Mouse (Mus musculus) G1E (cell line): ENCODE data around the gene Slc22a23. TPM values are rescaled to one million over a fixed set of nuclear protein-coding genes. Genes with fewer than 3 reads are reported as not detected.

Source experiments
- ATAC-seq: 2 replicates; pipeline ENCODE4 v1.8.0; 2016; ENCODE audit warnings: mild to moderate bottlenecking; ENCODE audit not compliant: insufficient number of reproducible peaks, poor library complexity, low FRiP score, severe bottlenecking; ENCODE audit errors: extremely low read depth
- DNase-seq: peaks from one replicate; pipeline ENCODE4 v3.0.0; 2012; ENCODE audit warnings: low spot score
- H3K27me3 ChIP-seq: 2 replicates; pipeline ENCODE4 v1.6.1; 2012; ENCODE audit warnings: mild to moderate bottlenecking, low read length, inconsistent platforms; ENCODE audit not compliant: insufficient read depth
- H3K36me3 ChIP-seq: replicated peaks from 2 replicates; pipeline ENCODE3; 2012; ENCODE audit warnings: mild to moderate bottlenecking, inconsistent platforms
- H3K4me1 ChIP-seq: 2 replicates; pipeline ENCODE4 v1.6.1; 2012; ENCODE audit warnings: low read depth, low read length, inconsistent platforms, mixed read lengths; ENCODE audit not compliant: insufficient read depth
- H3K4me3 ChIP-seq: 2 replicates; pipeline ENCODE4 v1.5.1; 2012; ENCODE audit warnings: low read depth, mild to moderate bottlenecking, inconsistent platforms, low read length, moderate library complexity, mixed read lengths
- H3K9me3 ChIP-seq: replicated peaks from 2 replicates; pipeline ENCODE4 v1.6.1; 2012; ENCODE audit warnings: inconsistent platforms
- CTCF ChIP-seq: IDR thresholded peaks from 2 replicates; pipeline ENCODE4 v1.5.1; 2012; ENCODE audit warnings: low read depth, low read length, inconsistent platforms, mixed read lengths
- GATA1 ChIP-seq: IDR thresholded peaks from 2 replicates; pipeline ENCODE4 v1.6.1; 2012; ENCODE audit warnings: borderline replicate concordance, low read length, inconsistent platforms, mixed read lengths
- GATA2 ChIP-seq: IDR thresholded peaks from 2 replicates; pipeline ENCODE4 v1.6.1; 2012; ENCODE audit warnings: low read depth, low read length, inconsistent platforms, borderline replicate concordance
- POLR2AphosphoS5 ChIP-seq: IDR thresholded peaks from 2 replicates; pipeline ENCODE4 v1.6.1; 2012; ENCODE audit warnings: low read depth, low read length, inconsistent platforms; ENCODE audit not compliant: insufficient replicate concordance
- TAL1 ChIP-seq: conservative IDR thresholded peaks from 2 replicates; pipeline ENCODE4 v1.6.1; 2012; ENCODE audit warnings: low read depth, low read length, inconsistent platforms, mixed read lengths
- polyA plus RNA-seq: library from polyadenylated mRNA; stranded (reverse); fragments of >175 nt; gene quantifications from 2 replicates; pipeline ENCODE4 v1.2.3, GENCODE M21; 2012
- total RNA-seq, 2 experiments: library from RNA; stranded (forward) in 1 of 2; stranded (reverse) in 1 of 2; fragments of 200-1000 nt in 1 of 2; fragments of >200 nt in 1 of 2; fragmentation: Nextera tagmentation in 1 of 2; gene quantifications; 2 replicates each; pipeline ENCODE4 v1.2.3; 2014 to 2017

Gene Slc22a23
- total and polyA plus RNA-seq, 3 experiments, result 18.0 to 68.0 (median 43.8) TPM

DNA sequence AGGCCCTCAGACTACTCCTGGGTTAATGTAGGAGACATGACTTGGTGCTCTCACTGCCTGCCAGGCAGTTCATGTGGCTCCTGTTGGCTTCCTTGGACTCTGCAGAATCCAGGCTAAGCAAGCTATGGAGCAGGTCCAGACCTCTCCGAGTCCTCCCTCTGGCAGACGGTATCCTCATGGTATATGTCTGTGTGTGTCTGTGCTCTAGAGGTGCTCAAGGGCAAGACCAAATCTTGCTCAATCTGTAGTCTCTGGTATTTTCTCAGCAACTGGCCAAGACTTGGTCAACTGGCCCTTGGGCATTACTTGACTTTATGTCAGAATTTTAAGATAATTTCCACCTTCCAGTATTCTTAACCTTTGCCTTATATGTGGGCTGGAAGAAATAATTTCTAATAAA lies 159.6 kb downstream of the Slc22a23 start:
- Histone ChIP-seq H3K4me3 (no peak overlapping the region), H3K4me1 (no peaks in the 10 kb centered on the region), H3K27me3 (no peaks in the 10 kb centered on the region), H3K36me3 (peaks cover 90% of the 10 kb centered on the region), H3K9me3 (no peaks in the 10 kb centered on the region)
- DNase-seq, result no peak
- TF ChIP-seq GATA2, result no peak
- TF ChIP-seq CTCF, result no peak
- no peak for TF ChIP-seq TAL1
- no peak for TF ChIP-seq GATA1
- TF ChIP-seq POLR2AphosphoS5, result no peak
- no peak for ATAC-seq

DNA sequence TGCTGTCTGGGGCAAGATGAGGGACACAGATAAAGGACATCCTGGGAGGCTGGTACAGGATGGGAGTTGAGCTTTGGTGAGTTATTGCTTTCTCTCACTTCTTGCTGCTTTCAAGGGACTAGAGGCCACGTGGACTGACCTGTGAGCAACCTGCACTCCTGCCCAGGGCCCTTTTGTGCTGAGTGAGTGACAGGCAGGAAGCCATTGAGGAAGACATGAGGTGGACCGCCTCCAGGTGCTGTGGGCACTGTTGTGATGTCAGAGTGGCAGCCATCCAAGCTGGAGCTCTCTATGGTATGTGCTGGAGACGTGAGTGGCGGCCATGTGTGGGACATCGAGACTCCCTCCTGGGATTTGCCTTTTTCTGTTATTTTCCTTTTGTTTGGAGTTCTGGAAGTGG lies 163.4 kb downstream of the Slc22a23 start:
- no peak for TF ChIP-seq GATA1
- no peak for TF ChIP-seq POLR2AphosphoS5
- no peak for TF ChIP-seq CTCF
- TF ChIP-seq GATA2, result no peak
- TF ChIP-seq TAL1, result no peak
- peaks cover 95% of the 10 kb centered on the region for H3K36me3 ChIP-seq
- no peak for ATAC-seq

DNA sequence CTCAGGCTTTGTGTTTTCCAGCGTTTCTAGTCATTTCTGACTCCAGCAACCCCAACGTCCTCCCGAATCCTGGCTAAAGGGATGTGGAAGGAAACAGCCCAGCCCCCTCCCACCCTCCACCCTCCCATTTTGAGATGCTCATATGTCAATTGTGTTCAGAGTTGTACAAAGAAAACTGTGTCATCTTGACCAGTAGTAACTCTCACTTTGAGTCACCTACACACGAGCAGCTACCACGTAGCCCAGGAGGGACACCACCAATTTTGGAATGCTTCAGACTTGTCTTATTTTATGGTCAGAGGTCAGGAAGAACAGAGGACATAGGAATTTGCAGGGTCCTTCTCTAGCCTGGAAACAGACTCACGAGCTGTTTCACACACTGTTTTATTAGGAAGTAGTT lies 171.0 kb downstream of the Slc22a23 start:
- no peak for TF ChIP-seq CTCF
- TF ChIP-seq GATA2, result no peak
- ATAC-seq (no peak), DNase-seq (no peak)
- Histone ChIP-seq H3K27me3 (no peaks in the 10 kb centered on the region), H3K4me1 (no peaks in the 10 kb centered on the region), H3K9me3 (no peaks in the 10 kb centered on the region), H3K36me3 (peaks cover 29% of the 10 kb centered on the region), H3K4me3 (no peak overlapping the region)

More for the DNA sequence above, 163.4 kb downstream of the Slc22a23 start:
- Histone ChIP-seq H3K9me3 (no peaks in the 10 kb centered on the region), H3K4me3 (no peak overlapping the region), H3K27me3 (no peaks in the 10 kb centered on the region), H3K4me1 (no peaks in the 10 kb centered on the region)
- no peak for DNase-seq

DNA sequence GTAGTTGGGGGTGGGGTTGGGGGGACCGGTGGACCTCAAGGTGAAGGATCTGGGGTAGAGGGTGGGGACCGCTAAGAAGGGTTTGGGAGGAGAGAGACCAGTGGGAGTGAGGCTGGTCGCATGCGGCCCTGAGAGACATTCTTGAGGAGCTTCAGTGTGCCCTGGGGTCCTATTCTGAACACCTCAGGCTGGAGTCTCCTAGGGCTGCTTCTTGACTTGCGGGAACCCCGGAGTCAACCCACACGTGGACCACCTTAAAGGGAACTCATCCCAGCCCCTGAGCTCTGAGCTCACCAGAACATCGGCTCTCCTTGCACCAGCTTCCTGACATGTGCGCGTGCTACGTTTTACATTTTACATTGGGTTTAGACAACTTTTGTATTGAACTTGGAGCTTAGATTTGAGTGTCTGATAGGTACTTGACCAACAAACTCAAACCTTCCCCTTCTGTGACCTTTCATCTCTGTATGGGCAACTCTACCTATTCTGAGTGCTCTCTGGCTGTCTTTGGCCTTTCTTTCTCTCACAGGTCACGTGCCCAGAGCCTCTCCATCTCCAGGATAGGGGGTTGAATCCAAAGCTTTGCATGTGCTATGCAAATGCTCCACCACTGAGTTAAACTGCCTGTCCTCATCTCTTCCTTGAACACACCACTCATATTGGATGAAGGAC lies 181.5 kb downstream of the Slc22a23 start:
- no peak for ATAC-seq
- TF ChIP-seq POLR2AphosphoS5 (no peak), GATA1 (no peak), TAL1 (no peak), CTCF (no peak), GATA2 (no peak)
- Histone ChIP-seq H3K4me3 (peak overlapping the region; percentile 91), H3K27me3 (no peaks in the 10 kb centered on the region), H3K9me3 (no peaks in the 10 kb centered on the region), H3K4me1 (peaks cover 30% of the 10 kb centered on the region), H3K36me3 (peaks cover 21% of the 10 kb centered on the region)
- no peak for DNase-seq

DNA sequence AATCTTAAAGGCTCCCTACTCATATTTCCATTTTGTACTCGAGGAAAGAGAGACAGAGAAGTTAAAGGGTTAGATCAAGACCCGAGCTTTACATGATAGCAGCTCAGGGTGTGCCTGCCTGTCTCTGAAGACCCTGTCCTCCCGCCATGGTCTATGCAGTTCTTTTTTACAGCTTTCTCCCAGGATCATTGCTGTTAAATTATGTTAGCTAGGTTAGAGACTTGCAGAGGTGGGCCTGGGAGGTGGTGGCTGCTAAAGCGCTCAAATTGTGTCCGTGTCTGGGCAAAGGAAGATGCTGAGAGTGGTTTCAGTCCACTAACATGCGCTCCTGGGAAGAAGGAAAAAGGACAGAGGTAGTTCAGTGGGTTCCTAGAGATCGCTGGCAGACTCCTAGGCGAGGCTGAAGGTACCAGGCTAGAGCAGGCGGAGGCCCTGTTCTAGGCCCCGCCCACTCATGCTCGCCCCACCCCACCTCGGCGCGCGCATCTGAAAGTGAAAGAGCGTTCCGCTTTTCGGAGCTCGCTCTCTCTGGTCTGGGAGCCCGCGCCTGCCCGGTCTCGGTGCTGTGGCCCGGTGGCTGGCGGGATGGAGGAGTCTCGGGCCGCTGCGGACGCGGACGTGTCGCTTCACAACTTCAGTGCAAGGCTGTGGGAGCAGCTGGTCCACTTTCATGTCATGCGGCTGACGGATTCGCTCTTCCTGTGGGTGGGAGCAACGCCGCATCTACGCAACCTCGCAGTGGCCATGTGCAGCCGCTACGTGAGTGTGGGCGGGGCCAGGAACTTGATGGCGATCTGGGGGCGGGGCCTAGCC lies 182.3 kb downstream of the Slc22a23 start, which contains the start of gene Psmg4:
Gene Psmg4, plus strand, starts transcription at position 474 of the 813 bp plus-strand sequence.
- TF ChIP-seq CTCF (no peak), POLR2AphosphoS5 (no peak), TAL1 (no peak), GATA2 (no peak), GATA1 (no peak)
- peak; percentile 81 for DNase-seq
- Histone ChIP-seq H3K9me3 (no peaks in the 10 kb centered on the region), H3K4me3 (peak within 1 kb of the TSS; percentile 91), H3K27me3 (no peaks in the 10 kb centered on the region), H3K4me1 (peaks cover 30% of the 10 kb centered on the region), H3K36me3 (peaks cover 21% of the 10 kb centered on the region)
- peak; percentile 85 for ATAC-seq

DNA sequence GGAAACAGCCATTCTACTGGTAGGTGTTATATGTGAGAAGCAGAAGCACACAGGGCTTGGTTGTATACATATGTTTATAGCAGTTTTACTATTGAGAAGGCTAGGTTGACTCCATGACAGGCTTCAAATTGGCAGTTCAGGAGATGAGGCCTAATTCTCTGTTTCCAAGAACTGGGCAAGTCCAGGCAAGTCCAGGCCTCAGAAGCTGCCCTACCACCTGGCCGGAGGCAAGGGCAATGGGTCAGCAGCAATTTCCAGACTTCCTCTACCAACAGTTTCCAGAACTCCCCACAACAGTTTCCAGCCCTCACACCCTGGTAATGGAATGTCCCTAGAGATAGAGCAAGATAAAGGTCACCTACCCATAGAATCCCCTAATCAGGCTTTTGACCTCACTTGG lies 185.1 kb downstream of the Slc22a23 start:
- Histone ChIP-seq H3K4me3 (no peak overlapping the region), H3K4me1 (peaks cover 40% of the 10 kb centered on the region), H3K9me3 (no peaks in the 10 kb centered on the region), H3K27me3 (no peaks in the 10 kb centered on the region; the same call in 1 of the 2 replicates), H3K36me3 (peaks cover 5% of the 10 kb centered on the region)
- no peak for TF ChIP-seq GATA1
- TF ChIP-seq POLR2AphosphoS5, result no peak
- TF ChIP-seq TAL1, result no peak
- TF ChIP-seq CTCF, result no peak
- TF ChIP-seq GATA2, result no peak
- ATAC-seq, result no peak
- DNase-seq, result no peak
